Mouse (Mus musculus): ENCODE results near the gene Sspn. TPM values are rescaled to one million over a fixed set of nuclear protein-coding genes. Genes with fewer than 3 reads are reported as not detected.

The Sspn gene
- polyA plus RNA-seq, 1 experiment from 2014 or later, result 0.93 TPM

DNA sequence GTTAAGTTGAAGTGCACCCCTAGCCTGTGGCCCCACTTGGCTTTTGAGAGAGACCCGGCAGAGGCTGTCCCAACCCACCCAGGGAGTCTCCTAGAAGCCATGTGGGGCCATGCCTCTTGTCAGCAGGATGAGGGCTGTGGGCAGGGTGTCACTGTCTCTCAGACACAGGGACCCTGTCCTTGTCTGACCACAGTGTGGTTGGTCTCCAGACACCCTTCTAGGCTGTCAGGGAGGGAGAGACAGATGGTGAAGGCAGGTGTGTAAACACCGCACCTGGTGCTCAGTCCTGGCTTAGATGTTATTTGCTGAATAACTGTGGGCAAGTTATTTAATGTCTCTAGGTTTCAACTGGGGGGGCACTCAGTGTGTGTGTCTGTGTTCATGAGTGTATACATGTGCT lies 4.5 kb downstream of the Sspn start:
- no peak for ATAC-seq (ENCODE audit: insufficient read depth)
- no peaks in the 10 kb centered on the region for H3K9me3 ChIP-seq (replicated peaks)
- no peaks in the 10 kb centered on the region for H3K36me3 ChIP-seq (replicated peaks)
- H3K27ac ChIP-seq (replicated peaks), result no peak overlapping the region
- H3K9ac ChIP-seq, result no peak overlapping the region
- no peak overlapping the region for H3K4me3 ChIP-seq (replicated peaks)
- H3K4me1 ChIP-seq (replicated peaks), result no peaks in the 10 kb centered on the region
- 73% methylated on average over 2 of the region's 2 CpGs for WGBS (ENCODE audit: insufficient replicate concordance)
- H3K27me3 ChIP-seq, result no peaks in the 10 kb centered on the region
- H3K4me2 ChIP-seq, result no peak overlapping the region

DNA sequence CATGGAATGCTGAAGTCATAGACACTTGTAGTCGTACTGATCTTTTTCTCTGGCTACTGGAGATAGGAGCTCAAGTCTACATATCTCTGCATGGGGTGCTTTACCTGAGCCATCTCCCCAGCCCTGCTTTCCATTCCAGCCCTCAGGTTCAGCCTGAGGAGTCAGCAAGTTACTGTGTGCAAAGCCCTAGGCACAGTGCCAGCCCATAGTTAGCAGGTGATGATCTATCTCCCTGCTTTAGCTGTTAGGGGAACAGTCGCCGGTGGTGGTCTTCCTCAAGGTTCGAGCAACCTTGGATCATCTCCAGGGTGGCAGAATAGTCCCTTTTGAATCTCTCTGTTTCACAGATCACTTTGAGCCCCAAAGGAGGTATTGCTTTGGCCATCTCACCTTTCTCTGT lies 5.1 kb downstream of the Sspn start:
- Histone ChIP-seq H3K9me3 (replicated peaks) (no peaks in the 10 kb centered on the region), H3K27ac (replicated peaks) (no peak overlapping the region), H3K27me3 (no peaks in the 10 kb centered on the region), H3K4me2 (no peak overlapping the region), H3K4me3 (replicated peaks) (no peak overlapping the region), H3K9ac (no peak overlapping the region), H3K36me3 (replicated peaks) (no peaks in the 10 kb centered on the region), H3K4me1 (replicated peaks) (no peaks in the 10 kb centered on the region)
- no peak for ATAC-seq (ENCODE audit: insufficient read depth)
- WGBS (ENCODE audit: insufficient replicate concordance), result 75% methylated on average over 4 of the region's 4 CpGs

DNA sequence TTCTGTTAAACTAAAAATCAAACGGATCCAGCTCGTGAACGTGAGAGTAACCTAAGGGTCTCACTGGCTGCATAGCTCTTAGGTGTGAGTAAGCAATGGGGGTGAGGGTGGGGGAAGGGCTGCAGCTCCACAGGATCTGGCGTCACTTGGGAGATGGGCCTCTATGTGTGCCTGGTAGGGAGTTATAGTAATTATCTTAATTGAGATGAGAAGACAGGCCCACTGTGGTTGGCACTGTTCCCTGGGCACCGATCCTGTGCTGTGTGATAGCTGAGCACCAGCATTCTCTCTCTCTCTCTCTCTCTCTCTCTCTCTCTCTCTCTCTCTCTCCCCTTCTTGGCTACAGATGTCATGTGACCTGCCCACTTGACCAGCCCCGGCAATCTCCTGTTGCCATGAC lies 9.4 kb downstream of the Sspn start:
- no peak overlapping the region for H3K9ac ChIP-seq
- H3K27me3 ChIP-seq, result no peaks in the 10 kb centered on the region
- WGBS (ENCODE audit: insufficient replicate concordance), result 69% methylated on average over 6 of the region's 6 CpGs

DNA sequence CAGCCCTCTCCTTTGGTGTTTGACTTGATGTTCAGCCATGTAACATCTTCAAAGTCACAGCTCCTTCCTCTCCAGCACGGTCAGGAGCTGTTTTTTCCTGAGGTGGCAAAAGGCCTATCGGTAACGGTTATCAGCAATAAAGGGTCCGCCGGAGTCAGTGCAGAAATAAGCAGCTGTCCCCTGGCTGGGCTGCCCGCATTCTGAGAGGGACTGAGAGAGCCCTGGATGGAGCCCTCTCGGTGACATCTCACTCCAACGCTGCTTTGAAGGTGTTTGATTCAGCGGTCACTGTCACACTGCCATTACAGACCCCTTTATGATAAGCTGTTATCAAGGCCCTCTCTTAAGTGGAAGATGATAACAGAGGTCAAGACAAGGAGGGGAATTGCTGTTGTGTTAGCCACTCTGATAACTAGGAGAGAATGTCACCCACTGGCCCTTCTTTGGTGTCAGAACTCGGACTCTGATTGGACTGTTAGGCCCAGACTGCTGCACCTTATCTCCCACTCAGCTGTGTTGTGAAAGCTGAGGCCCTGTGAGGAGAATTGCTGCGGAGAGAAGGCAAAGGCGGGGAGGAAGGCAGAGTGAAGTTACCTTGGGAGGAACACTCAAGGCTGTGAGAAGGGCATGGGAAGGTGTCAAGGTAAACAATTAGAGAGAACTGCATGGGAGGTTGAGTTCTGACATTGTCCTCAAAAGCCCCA lies 11.0 kb downstream of the Sspn start:
- no peak overlapping the region for H3K27ac ChIP-seq (replicated peaks)
- H3K27me3 ChIP-seq, result no peaks in the 10 kb centered on the region
- no peak overlapping the region for H3K9ac ChIP-seq
- WGBS (ENCODE audit: insufficient replicate concordance), result 43% methylated on average over 12 of the region's 12 CpGs
- no peaks in the 10 kb centered on the region for H3K36me3 ChIP-seq (replicated peaks)
- no peak for ATAC-seq (ENCODE audit: insufficient read depth)
- H3K4me1 ChIP-seq (replicated peaks), result no peaks in the 10 kb centered on the region
- no peak overlapping the region for H3K4me2 ChIP-seq
- H3K4me3 ChIP-seq (replicated peaks), result no peak overlapping the region
- H3K9me3 ChIP-seq (replicated peaks), result no peaks in the 10 kb centered on the region

More for the DNA sequence above, 9.4 kb downstream of the Sspn start:
- Histone ChIP-seq H3K27ac (replicated peaks) (no peak overlapping the region), H3K9me3 (replicated peaks) (no peaks in the 10 kb centered on the region), H3K4me3 (replicated peaks) (no peak overlapping the region), H3K36me3 (replicated peaks) (no peaks in the 10 kb centered on the region), H3K4me2 (no peak overlapping the region), H3K4me1 (replicated peaks) (no peaks in the 10 kb centered on the region)
- no peak for ATAC-seq (ENCODE audit: insufficient read depth)

DNA sequence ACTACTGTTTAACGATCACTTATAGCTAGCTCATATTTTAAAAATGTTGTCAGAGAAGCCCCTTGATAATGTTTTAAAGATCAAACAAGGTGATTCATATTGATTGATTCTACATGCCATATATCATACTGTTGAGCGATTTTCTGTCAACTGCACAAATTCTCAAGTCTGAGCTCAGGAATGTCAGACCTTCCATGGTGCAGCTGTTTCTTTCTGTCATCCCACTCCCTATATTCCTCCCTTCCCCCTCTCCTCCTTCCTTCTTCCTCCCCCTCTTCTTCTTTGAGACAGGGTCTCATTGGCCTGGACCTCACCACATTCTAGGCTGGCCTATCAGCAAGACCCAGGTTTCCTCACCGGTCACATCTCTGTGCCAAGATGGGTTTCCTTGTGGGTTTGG lies 12.0 kb downstream of the Sspn start:
- no peak overlapping the region for H3K9ac ChIP-seq
- no peak for ATAC-seq (ENCODE audit: insufficient read depth)
- H3K9me3 ChIP-seq (replicated peaks), result no peaks in the 10 kb centered on the region
- H3K27me3 ChIP-seq, result no peaks in the 10 kb centered on the region
- no peak overlapping the region for H3K27ac ChIP-seq (replicated peaks)
- H3K4me1 ChIP-seq (replicated peaks), result no peaks in the 10 kb centered on the region
- WGBS (ENCODE audit: insufficient replicate concordance), result 64% methylated on average over 3 of the region's 3 CpGs
- no peak overlapping the region for H3K4me3 ChIP-seq (replicated peaks)
- no peak overlapping the region for H3K4me2 ChIP-seq
- no peaks in the 10 kb centered on the region for H3K36me3 ChIP-seq (replicated peaks)

DNA sequence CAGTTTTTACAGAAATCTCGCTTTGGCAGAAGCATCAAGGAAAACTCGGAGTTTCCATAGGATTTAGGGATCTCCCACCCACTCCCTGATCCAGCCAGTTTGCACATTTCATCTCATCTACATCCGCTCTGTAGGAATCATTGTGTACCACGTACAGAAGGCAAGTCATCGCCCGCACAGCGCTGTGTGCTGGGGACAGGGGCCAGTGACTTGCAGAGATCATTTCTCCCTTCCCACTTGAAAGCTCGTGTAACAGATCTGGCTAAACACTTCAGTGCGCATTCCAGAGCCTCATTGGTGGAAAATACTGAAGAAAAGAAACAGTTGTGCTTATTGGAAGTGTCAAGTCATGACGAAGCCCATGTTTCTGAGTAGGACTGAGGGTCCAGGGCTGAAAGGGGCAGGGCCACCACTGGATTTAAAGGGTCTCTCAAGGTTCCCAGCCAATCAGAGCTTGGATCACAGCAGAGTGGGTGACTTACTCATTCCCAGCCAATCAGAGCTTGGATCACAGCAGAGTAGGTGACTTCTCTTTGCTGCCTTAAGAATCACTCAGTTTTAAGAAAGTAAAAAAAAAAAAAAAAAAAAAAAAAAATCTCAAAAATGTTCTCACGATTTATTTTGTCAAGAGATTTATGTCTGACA lies 14.4 kb downstream of the Sspn start:
- H3K4me3 ChIP-seq (replicated peaks), result no peak overlapping the region
- no peak for ATAC-seq (ENCODE audit: insufficient read depth)
- no peaks in the 10 kb centered on the region for H3K9me3 ChIP-seq (replicated peaks)
- H3K4me2 ChIP-seq, result no peak overlapping the region
- no peak overlapping the region for H3K27ac ChIP-seq (replicated peaks)
- H3K4me1 ChIP-seq (replicated peaks), result no peaks in the 10 kb centered on the region
- no peak overlapping the region for H3K9ac ChIP-seq
- 70% methylated on average over 11 of the region's 11 CpGs for WGBS (ENCODE audit: insufficient replicate concordance)
- no peaks in the 10 kb centered on the region for H3K36me3 ChIP-seq (replicated peaks)
- no peaks in the 10 kb centered on the region for H3K27me3 ChIP-seq

DNA sequence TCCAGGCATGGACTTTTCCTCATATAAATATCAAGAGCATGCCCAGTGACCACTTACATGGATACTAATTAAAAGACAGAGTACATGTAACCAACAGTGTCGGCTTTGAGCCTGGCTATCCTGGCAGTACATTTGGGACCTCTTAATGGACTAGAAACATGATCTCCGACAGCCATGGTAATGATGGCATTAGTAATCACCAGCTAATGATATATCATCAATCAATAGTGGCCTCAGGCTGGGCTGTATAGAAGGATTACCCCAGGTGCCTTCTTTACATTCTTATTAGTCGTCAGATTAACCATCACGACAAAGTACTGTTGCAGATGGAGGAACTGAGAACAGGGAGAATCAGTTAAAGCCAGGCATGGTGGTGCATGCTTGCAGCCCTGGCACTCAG lies 17.6 kb downstream of the Sspn start:
- Histone ChIP-seq H3K9me3 (replicated peaks) (no peaks in the 10 kb centered on the region), H3K4me3 (replicated peaks) (no peak overlapping the region), H3K27me3 (no peaks in the 10 kb centered on the region), H3K9ac (no peak overlapping the region), H3K4me1 (replicated peaks) (no peaks in the 10 kb centered on the region), H3K36me3 (replicated peaks) (no peaks in the 10 kb centered on the region), H3K4me2 (no peak overlapping the region), H3K27ac (replicated peaks) (no peak overlapping the region)
- 40% methylated on average over 4 of the region's 4 CpGs for WGBS (ENCODE audit: insufficient replicate concordance)
- ATAC-seq (ENCODE audit: insufficient read depth), result no peak

DNA sequence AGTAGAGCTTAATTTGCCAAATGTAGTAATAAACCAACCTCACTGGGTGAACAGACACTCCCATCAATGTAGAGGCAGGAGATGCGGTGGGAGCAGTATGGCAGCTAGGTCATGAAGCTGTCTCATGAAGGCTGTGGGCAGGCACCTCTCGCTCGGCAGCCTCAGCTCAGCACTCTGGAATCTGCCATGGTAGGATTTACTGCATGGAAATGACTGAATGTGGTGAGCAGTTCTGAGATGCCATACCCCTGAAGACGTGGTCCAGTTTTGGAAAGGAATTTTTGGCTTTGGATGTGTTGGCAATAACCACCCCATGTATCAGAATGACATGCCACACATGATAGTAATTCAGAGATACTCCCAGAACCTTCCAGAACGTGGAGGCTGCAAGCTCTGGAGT lies 19.2 kb downstream of the Sspn start:
- no peak overlapping the region for H3K4me2 ChIP-seq
- ATAC-seq (ENCODE audit: insufficient read depth), result no peak
- H3K4me1 ChIP-seq (replicated peaks), result no peaks in the 10 kb centered on the region
- H3K36me3 ChIP-seq (replicated peaks), result no peaks in the 10 kb centered on the region
- H3K9ac ChIP-seq, result no peak overlapping the region
- H3K27ac ChIP-seq (replicated peaks), result no peak overlapping the region
- no peak overlapping the region for H3K4me3 ChIP-seq (replicated peaks)
- 66% methylated on average over 5 of the region's 5 CpGs for WGBS (ENCODE audit: insufficient replicate concordance)
- no peaks in the 10 kb centered on the region for H3K9me3 ChIP-seq (replicated peaks)
- H3K27me3 ChIP-seq, result no peaks in the 10 kb centered on the region

DNA sequence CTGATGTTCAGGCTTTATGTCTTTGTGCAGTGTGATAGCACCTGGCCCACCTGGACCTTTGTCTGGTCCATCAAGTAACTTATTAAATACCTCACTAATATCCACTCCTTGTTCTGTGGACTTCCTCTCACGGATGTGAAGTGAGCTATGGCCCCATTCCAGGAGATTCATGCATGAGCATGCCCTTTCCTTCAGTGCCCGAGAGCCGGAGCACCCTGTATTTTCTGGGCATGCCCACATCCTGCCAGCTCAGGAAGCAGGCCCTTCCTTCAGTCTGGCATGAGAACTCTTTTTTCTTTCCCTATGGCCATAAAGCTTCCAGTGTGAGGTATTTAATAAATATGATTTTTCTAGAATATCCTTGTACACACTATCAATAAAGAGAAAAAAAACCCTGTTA lies 21.2 kb downstream of the Sspn start:
- Histone ChIP-seq H3K4me1 (replicated peaks) (no peaks in the 10 kb centered on the region), H3K4me3 (replicated peaks) (no peak overlapping the region), H3K4me2 (no peak overlapping the region), H3K27ac (replicated peaks) (no peak overlapping the region), H3K36me3 (replicated peaks) (no peaks in the 10 kb centered on the region), H3K9me3 (replicated peaks) (no peaks in the 10 kb centered on the region), H3K27me3 (no peaks in the 10 kb centered on the region), H3K9ac (no peak overlapping the region)
- no peak for ATAC-seq (ENCODE audit: insufficient read depth)
- 38% methylated on average over 3 of the region's 3 CpGs for WGBS (ENCODE audit: insufficient replicate concordance)

DNA sequence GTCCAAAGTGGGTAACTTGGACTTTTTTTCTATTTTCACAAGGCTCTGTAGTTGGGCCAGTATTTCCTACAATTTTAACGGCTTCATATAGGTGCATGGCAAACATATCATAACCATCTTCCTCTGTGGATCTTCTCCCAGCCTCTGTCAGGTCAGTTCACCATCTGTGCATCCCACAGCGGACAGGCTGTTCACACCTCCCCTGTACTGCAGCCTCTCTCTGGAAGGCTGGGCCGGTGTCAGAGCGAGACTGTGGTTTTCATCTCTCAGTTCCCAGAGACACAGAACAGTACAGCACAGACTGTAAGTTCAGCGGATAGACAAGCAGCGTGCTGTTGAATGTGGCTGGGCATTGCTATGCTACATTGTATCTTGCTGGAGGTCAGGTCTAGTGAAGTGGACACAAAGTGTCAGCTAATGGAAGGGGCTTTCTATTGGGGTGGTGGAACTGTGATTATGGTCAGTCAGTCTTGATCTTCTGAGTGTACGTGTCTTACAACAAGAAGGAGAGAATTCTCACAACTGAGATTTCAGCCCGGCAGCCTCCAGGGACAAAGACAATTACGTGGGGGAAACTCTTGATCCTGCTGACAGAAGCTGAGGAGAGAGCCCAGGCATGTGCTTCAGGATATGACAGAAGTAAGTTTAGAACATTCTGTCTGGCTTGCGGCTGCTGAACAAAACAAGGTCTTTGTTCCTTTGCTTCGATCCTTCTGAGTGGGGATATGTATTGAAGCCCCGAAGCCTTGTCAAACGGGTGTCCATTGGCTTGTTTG lies 21.9 kb downstream of the Sspn start:
- Histone ChIP-seq H3K27ac (replicated peaks) (no peak overlapping the region), H3K27me3 (no peaks in the 10 kb centered on the region), H3K4me1 (replicated peaks) (no peaks in the 10 kb centered on the region), H3K4me2 (no peak overlapping the region), H3K9ac (no peak overlapping the region), H3K4me3 (replicated peaks) (no peak overlapping the region), H3K9me3 (replicated peaks) (no peaks in the 10 kb centered on the region), H3K36me3 (replicated peaks) (no peaks in the 10 kb centered on the region)
- ATAC-seq (ENCODE audit: insufficient read depth), result no peak
- 73% methylated on average over 13 of the region's 13 CpGs for WGBS (ENCODE audit: insufficient replicate concordance)

DNA sequence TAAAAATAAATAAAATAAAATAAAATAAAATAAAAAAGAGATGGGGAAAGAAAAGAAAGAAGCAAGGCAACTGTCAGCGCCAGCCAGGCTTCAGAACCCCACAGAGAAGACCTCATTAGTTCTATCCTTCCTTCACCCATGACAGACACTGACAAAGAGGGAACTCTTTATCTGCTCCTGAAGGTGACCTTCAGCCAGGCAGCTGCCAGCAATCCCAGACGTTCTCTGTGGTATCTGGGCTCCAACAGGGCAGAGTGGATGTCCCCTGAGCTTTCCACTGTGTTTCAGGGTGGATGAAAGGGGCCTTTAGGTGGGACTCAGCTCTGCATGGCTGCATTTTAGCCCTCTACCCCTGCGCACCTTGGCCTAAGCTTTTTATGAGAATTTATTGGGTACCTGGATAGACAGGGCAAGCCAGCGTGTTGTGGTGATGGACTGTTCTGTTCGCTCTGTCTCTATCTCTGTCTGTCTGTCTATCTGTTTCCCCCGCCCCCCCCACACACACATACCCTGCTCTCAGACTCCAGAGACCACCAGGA lies 26.1 kb downstream of the Sspn start:
- 54% methylated on average over 6 of the region's 6 CpGs for WGBS (ENCODE audit: insufficient replicate concordance)
- no peak overlapping the region for H3K4me2 ChIP-seq
- H3K4me3 ChIP-seq (replicated peaks), result no peak overlapping the region
- H3K9ac ChIP-seq, result no peak overlapping the region
- no peaks in the 10 kb centered on the region for H3K9me3 ChIP-seq (replicated peaks)
- no peak overlapping the region for H3K27ac ChIP-seq (replicated peaks)
- no peak for ATAC-seq (ENCODE audit: insufficient read depth)
- H3K36me3 ChIP-seq (replicated peaks), result no peaks in the 10 kb centered on the region
- no peaks in the 10 kb centered on the region for H3K27me3 ChIP-seq
- no peaks in the 10 kb centered on the region for H3K4me1 ChIP-seq (replicated peaks)
